Mouse (Mus musculus) neural tube, embryonic 12.5 days (tissue): ENCODE results near the gene Nynrin. TPM values are rescaled to one million over a fixed set of nuclear protein-coding genes. Genes with fewer than 3 reads are reported as not detected.
A peak's percentile ranks its signal among the peaks of the same experiment; 100 is the strongest.

Source experiments
- ATAC-seq: fragments of 200-750 bp; cut with Nextera tagmentation; 2 replicates; pipeline ENCODE4 v1.8.0; 2017; ENCODE audit warnings: low read depth, mild to moderate bottlenecking, moderate TSS enrichment, moderate library complexity; ENCODE audit not compliant: low FRiP score
- H3K27ac ChIP-seq: fragments of 300-500 bp; sonication (generic); 2 replicates; pipeline ENCODE4 v1.5.1; 2016
- H3K27me3 ChIP-seq: fragments of 300-500 bp; sonication (generic); replicated peaks from 2 replicates; pipeline ENCODE4 v1.6.1; 2016; ENCODE audit warnings: mild to moderate bottlenecking
- H3K36me3 ChIP-seq: fragments of 300-500 bp; sonication (generic); 2 replicates; pipeline ENCODE4 v1.6.1; 2016; ENCODE audit warnings: mild to moderate bottlenecking
- H3K4me1 ChIP-seq: fragments of 300-500 bp; sonication (generic); 2 replicates; pipeline ENCODE4 v1.6.1; 2016
- H3K4me2 ChIP-seq: fragments of 300-500 bp; sonication (generic); replicated peaks from 2 replicates; pipeline ENCODE4 v1.6.1; 2016; ENCODE audit warnings: mild to moderate bottlenecking
- H3K4me3 ChIP-seq: fragments of 300-500 bp; sonication (generic); 2 replicates; pipeline ENCODE4 v1.5.1; 2016
- H3K9ac ChIP-seq: fragments of 300-500 bp; sonication (generic); 2 replicates; pipeline ENCODE4 v1.6.1; 2016; ENCODE audit warnings: mild to moderate bottlenecking
- H3K9me3 ChIP-seq: fragments of 300-500 bp; sonication (generic); 2 replicates; pipeline ENCODE4 v1.6.1; 2016; ENCODE audit warnings: mild to moderate bottlenecking
- WGBS: fragments of 180-500 bp; shearing (Covaris S2); methylation state at CpG from one replicate; pipeline ENCODE4 v1.1.7; 2016; 5-methylcytosine and 5-hydroxymethylcytosine counted together
- polyA plus RNA-seq: library from polyadenylated mRNA; unstranded; fragments of >200 nt; fragmentation: Nextera tagmentation; extraction: Ambion mirVana; gene quantifications from 2 replicates; pipeline ENCODE4 v1.2.1, GENCODE M21; 2016

The Nynrin gene
- polyA plus RNA-seq, 1 experiment from 2014 or later = 21.5 TPM

DNA sequence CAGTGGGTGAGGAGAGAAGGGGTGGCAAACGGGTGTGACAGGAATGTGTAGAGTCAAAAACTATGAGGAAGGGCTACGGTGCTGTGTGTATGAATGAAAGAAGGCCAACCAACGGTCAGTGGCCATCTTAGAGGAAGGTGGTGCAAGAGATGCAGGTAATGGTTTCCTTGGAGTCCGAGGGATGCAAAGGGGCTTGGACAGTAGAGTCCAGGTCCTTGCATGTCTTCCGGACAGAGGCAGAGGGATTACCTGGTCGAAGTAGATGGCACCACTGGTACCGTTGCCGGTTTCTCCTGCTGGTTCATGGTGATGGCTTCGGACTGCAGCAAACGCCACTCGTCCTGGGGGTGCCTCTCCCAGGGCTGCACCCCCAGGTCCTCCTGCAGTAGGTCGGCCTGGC lies 29.9 kb downstream of the Nynrin start:
- peaks cover 23% of the 10 kb centered on the region for H3K36me3 ChIP-seq
- no peak overlapping the region for H3K27ac ChIP-seq
- peaks cover 26% of the 10 kb centered on the region for H3K4me1 ChIP-seq
- no peak for ATAC-seq
- no peaks in the 10 kb centered on the region for H3K9me3 ChIP-seq
- H3K27me3 ChIP-seq = no peaks in the 10 kb centered on the region
- H3K4me3 ChIP-seq = 0 out of 2 replicates have a peak overlapping the region, but pooled peaks have one; percentile 0
- WGBS = 89% methylated on average over 12 of the region's 12 CpGs
- no peak overlapping the region for H3K9ac ChIP-seq
- no peak overlapping the region for H3K4me2 ChIP-seq

DNA sequence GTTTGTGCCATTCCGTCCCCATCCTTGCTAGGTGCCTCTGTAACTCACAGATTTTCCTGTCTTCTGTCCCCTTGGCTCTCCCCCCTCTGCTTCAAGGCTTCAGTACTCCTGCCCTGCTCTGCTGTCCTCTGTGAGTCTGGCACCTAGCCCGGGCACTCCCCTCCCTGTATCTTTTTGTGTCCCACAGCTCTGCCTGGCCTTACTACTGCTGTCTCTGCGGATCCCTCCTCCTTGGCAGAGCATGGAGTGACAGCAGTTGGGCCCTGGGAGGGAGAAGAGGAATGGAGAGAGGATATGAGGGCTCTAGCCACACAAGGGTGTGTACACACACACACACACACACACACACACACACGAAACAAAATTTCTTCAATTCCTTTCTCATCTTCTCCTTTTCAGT lies 30.4 kb downstream of the Nynrin start, which contains the start of gene Cbln3:
TSS of gene Cbln3 (minus strand) at position 227 of the 400 bp plus-strand sequence.
- peak within 1 kb of the TSS; percentile 83 for H3K9ac ChIP-seq
- peak within 1 kb of the TSS; percentile 60 for H3K27ac ChIP-seq
- H3K4me3 ChIP-seq = peak within 1 kb of the TSS; percentile 73
- peak within 1 kb of the TSS; percentile 81 for H3K4me2 ChIP-seq
- H3K27me3 ChIP-seq = no peaks in the 10 kb centered on the region
- peak; percentile 48 for ATAC-seq
- WGBS = 41% methylated on average over 4 of the region's 4 CpGs
- no peaks in the 10 kb centered on the region for H3K9me3 ChIP-seq
- H3K36me3 ChIP-seq = peaks cover 28% of the 10 kb centered on the region
- peaks cover 26% of the 10 kb centered on the region for H3K4me1 ChIP-seq

DNA sequence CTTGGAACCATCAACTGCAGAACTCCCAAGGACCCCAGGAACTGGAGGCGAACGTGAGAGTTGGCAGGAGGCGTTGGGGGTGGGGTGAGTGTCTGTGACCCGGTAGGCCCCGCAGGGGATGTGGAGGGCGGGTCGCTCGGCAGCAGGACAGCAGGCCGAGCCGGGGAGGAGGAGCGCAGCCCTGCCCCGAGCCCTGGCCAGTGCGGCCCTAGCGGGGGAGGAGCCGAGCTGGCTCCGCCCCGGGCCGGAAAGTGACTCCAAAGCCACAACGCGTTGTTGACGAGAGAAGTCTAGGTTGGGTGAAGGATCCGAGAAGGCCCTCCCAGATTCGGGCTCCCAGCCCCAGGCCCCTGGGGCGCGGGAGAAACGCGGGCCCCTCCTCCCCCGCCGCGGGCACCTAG lies 30.9 kb downstream of the Nynrin start, which contains the start of gene Khnyn:
TSS of gene Khnyn (plus strand) at position 235 of the 401 bp plus-strand sequence.
- Histone ChIP-seq H3K4me2 (peak within 1 kb of the TSS; percentile 81), H3K9ac (peak within 1 kb of the TSS; percentile 83), H3K9me3 (no peaks in the 10 kb centered on the region), H3K36me3 (peaks cover 34% of the 10 kb centered on the region), H3K27ac (peak within 1 kb of the TSS; percentile 60), H3K27me3 (no peaks in the 10 kb centered on the region), H3K4me1 (peaks cover 26% of the 10 kb centered on the region), H3K4me3 (peak within 1 kb of the TSS; percentile 73)
- ATAC-seq = peak; percentile 94
- under 1% methylated on average over 30 of the region's 30 CpGs for WGBS

DNA sequence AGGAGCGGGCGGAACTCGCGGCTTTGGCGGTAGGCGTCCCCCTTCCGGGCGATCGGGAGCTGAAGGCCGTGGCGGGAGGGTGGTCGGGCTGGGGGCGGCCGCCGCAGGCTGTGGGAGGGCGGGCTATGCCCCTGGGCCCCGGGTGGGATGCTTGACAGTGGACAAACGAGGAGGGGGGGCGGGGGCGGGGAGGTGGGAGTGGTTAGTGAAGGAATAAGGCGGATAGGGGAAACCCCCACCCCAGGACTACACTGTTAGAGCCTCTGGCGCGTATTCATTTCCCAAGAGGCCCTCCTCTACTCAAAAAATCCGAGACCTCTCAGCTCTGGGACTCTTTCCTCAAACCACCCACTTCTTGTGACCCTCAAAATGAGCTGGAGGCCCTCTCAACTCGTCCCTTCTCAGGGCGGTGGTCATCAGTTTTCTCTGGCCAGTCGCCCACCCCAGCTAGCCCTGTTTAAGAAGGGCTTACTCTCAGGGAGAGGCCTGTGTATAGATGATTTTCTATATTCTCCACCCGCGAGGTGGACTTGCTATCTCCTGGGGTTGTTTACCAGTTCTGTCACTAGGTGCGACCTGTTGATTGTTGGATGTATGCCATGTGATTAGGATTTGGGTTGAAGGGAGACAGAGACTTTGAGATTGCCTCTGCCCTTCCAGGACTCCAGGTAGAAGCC lies 31.4 kb downstream of the Nynrin start:
- Histone ChIP-seq H3K4me1 (peaks cover 26% of the 10 kb centered on the region), H3K27ac (peak overlapping the region; percentile 60), H3K27me3 (no peaks in the 10 kb centered on the region), H3K9ac (peak overlapping the region; percentile 83), H3K4me2 (peak overlapping the region; percentile 81), H3K4me3 (peak overlapping the region; percentile 73), H3K36me3 (peaks cover 37% of the 10 kb centered on the region), H3K9me3 (no peaks in the 10 kb centered on the region)
- under 1% methylated on average over 24 of the region's 30 CpGs for WGBS
- ATAC-seq = peak; percentile 73

DNA sequence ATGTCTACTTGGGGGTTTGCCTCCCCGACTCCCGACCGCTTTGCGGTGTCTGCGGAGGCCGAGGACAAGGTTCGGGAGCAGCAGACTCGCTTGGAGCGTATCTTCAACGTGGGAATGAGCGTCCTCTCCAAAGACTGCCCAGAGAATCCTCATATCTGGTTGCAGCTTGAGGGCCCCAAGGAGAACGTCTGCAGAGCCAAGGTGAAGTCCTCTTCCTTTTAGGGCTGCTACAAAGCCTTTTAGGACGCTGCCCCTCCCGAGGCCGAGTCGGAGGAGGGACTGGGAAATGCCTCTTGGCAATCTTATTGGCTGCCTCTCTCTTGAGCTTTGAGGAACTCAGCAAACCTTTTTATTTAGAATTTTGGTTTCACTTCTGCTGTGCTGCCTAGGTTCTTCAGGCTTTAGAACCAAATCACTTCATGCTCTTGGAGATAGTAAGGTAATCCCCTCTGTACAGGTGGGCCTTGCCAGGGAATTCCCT lies 32.0 kb downstream of the Nynrin start:
- peak overlapping the region; percentile 83 for H3K9ac ChIP-seq
- no peak overlapping the region for H3K27ac ChIP-seq
- H3K4me3 ChIP-seq = peak overlapping the region; percentile 73
- H3K4me1 ChIP-seq = peaks cover 26% of the 10 kb centered on the region
- H3K36me3 ChIP-seq = peaks cover 38% of the 10 kb centered on the region
- 10% methylated on average over 16 of the region's 16 CpGs for WGBS
- no peaks in the 10 kb centered on the region for H3K9me3 ChIP-seq
- peak overlapping the region; percentile 81 for H3K4me2 ChIP-seq
- no peaks in the 10 kb centered on the region for H3K27me3 ChIP-seq
- ATAC-seq = no peak

DNA sequence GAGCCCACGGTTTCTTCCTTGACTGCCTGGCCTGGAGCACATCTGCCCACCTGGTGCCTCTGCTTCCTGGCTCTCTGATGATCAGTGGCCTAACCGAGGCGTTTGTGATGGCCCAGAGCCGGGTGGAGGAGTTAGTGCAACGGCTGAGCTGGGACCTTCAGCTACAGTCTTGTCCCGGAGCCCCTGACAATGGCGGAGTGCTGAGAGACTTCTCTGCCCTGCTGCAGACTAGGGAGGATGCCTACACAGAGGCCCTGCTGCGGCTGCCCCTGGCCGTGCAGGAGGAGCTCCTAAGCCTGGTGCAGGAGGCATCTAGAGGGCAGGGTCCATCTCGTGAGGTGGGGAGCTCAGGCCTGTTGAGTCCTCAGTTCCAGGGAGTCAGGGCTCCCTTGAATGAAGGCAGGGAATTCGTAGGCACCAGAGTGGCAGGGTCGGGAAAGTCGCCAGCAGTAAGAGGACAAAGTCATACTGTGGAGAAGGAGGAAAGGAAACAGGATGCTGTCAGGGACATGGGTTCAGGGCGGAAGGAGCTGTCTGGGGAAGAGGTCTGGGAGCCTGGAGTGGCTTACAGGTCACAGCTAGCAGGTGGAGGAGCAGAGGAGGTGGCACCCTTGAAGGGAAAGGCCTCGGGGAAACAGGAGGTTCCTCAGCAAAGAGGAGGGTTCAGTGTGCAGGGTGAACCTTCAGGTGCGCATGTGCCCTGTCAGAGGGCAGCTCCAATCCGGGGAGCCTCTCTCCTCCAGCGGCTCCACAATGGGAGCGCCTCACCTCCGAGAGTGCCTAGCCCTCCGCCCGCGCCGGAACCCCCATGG lies 33.0 kb downstream of the Nynrin start:
- peaks cover 26% of the 10 kb centered on the region for H3K4me1 ChIP-seq
- peaks cover 46% of the 10 kb centered on the region for H3K36me3 ChIP-seq

DNA sequence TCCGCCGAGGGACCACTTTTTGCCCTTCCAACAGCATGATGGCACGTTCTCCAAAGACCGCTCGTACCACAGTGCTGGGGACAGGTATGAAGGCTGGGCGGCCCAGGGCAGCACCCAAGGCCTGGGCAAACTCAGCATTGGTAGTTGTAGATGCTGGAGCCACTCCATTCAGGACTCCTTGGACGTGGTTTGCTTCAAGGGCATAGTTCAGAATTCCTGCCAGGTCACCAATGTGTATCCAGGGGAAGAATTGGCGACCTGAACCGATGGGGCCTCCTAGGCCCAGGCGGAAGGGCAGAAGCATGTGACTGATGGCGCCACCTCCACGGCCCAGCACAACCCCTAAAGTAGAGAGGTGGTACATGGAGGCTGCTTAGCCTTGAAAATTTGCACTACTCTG lies 43.9 kb downstream of the Nynrin start:
- 93% methylated on average over 12 of the region's 12 CpGs for WGBS

More for the DNA sequence above, 33.0 kb downstream of the Nynrin start:
- no peaks in the 10 kb centered on the region for H3K9me3 ChIP-seq
- H3K9ac ChIP-seq = 0 out of 2 replicates have a peak overlapping the region, but pooled peaks have one; percentile 13
- H3K27me3 ChIP-seq = no peaks in the 10 kb centered on the region
- no peak overlapping the region for H3K4me3 ChIP-seq
- H3K27ac ChIP-seq = no peak overlapping the region
- WGBS = 87% methylated on average over 24 of the region's 24 CpGs
- ATAC-seq = no peak
- peak overlapping the region; percentile 81; the same call in 1 of the 2 replicates for H3K4me2 ChIP-seq

DNA sequence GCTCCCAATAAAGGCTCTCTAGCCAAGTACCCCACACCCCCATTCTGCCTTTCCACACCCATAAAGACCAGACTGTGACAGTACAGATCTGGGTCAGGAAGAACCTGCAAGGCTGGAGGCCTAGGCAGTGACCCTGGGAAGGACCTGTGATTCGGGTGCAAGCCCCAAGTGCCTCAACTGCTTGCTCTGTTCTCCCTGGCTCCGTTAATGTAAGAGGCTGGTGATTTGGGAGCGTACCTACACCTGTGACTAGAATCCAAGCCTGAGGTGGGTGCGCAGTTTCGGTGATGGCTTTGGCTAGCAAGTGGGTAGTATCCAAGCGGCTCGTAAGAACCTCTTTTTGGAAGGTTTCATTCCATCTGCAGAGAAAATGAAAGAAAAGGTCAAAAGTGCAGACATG lies 45.1 kb downstream of the Nynrin start:
- Histone ChIP-seq H3K9me3 (no peaks in the 10 kb centered on the region), H3K4me2 (peak overlapping the region; percentile 70), H3K36me3 (peaks cover 41% of the 10 kb centered on the region), H3K4me3 (no peak overlapping the region), H3K9ac (0 out of 2 replicates have a peak overlapping the region, but pooled peaks have one; percentile 53), H3K4me1 (peaks cover 14% of the 10 kb centered on the region), H3K27ac (no peak overlapping the region), H3K27me3 (no peaks in the 10 kb centered on the region)
- no peak for ATAC-seq
- 89% methylated on average over 7 of the region's 7 CpGs for WGBS

More for the DNA sequence above, 43.9 kb downstream of the Nynrin start:
- Histone ChIP-seq H3K27ac (no peak overlapping the region), H3K4me2 (no peak overlapping the region), H3K36me3 (peaks cover 45% of the 10 kb centered on the region), H3K4me3 (no peak overlapping the region), H3K27me3 (no peaks in the 10 kb centered on the region), H3K9ac (no peak overlapping the region), H3K9me3 (no peaks in the 10 kb centered on the region), H3K4me1 (peaks cover 14% of the 10 kb centered on the region)
- ATAC-seq = no peak

DNA sequence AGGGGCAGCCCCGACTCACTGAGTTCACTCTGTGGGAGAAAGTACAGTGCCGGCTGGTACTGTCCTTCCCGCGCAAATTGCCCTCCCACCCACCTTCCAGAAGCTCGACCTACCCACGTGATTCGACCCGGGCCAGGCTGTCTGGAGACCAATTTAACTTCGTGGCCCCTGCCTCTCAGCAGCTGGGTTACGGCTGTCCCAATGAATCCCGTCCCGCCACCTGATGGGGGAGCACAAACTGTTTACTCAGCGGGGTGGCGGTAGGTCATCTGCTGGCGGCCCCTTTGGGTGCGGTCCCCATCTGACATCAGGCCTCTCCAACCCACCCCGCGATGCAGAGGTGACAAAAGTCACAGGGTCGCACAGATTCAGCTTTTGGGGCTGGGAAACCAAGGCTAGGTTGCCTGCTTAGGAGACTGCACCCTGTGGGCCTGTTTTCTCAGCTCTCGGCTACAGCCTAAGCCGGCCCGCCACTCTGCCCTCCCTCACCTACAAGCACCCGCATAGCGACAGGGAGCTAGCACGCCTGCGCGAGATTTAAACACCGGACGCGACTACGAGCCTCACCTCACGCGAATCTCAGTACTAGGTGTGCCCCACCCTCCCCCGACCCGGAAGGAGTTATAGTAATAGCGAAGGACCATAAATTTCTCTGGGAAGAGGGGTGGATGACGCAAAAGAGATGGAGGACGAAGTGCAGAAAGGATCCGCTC lies 46.0 kb downstream of the Nynrin start, which contains the start of gene Sdr39u1:
TSS of gene Sdr39u1 (minus strand) at position 593 of the 713 bp plus-strand sequence.
- 2% methylated on average over 39 of the region's 39 CpGs for WGBS
- no peaks in the 10 kb centered on the region for H3K9me3 ChIP-seq
- ATAC-seq = peak; percentile 95

DNA sequence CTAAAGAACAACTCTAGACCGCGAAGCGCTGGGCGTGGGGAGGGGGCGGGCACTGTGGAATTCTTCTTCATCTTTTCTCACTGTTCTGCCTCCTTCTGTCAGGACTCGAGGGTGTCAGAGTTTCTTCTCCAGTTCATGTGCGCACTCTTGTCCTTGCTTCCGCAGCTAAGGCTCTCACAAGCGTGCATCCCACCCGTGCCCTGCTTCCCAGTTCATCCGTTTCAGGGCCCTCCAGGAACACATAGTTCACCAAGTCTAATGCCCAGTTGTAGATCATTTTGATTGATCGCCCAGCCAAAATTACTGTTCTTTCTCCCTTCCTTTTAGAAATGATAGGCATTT lies 46.6 kb downstream of the Nynrin start:
- Histone ChIP-seq H3K36me3 (peaks cover 27% of the 10 kb centered on the region), H3K27ac (0 out of 2 replicates have a peak overlapping the region, but pooled peaks have one; percentile 4), H3K27me3 (no peaks in the 10 kb centered on the region), H3K4me1 (peaks cover 14% of the 10 kb centered on the region), H3K9me3 (no peaks in the 10 kb centered on the region), H3K4me2 (peak overlapping the region; percentile 70), H3K4me3 (peak overlapping the region; percentile 37), H3K9ac (peak overlapping the region; percentile 53)
- WGBS = 6% methylated on average over 12 of the region's 12 CpGs
- ATAC-seq = peak; percentile 48

More for the DNA sequence above, 46.0 kb downstream of the Nynrin start, which contains the start of gene Sdr39u1:
- H3K27ac ChIP-seq = 0 out of 2 replicates have a peak within 1 kb of the TSS, but pooled peaks have one; percentile 4
- no peaks in the 10 kb centered on the region for H3K27me3 ChIP-seq
- peaks cover 14% of the 10 kb centered on the region for H3K4me1 ChIP-seq
- H3K9ac ChIP-seq = peak within 1 kb of the TSS; percentile 53
- H3K36me3 ChIP-seq = peaks cover 32% of the 10 kb centered on the region
- H3K4me2 ChIP-seq = peak within 1 kb of the TSS; percentile 70
- H3K4me3 ChIP-seq = peak within 1 kb of the TSS; percentile 37

DNA sequence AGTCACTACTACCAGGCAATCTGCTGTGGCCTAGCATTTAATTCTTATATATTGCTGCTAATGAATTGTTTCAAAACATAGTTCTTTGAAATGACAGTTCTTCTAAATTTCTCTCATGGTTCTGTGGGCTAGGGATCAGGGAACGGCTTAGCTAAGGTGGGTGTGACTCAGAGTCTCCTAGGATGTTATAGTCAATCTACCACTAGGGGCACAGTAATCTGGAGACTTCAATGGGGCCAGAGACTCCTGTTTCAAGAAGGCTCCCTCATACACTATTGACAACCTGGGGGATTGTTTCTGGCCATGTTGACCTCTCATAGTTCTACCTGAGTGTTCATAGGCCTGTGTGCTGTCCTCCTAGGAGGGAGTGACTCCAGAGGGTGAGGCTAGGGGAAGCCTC lies 51.7 kb downstream of the Nynrin start:
- Histone ChIP-seq H3K9ac (no peak overlapping the region), H3K36me3 (no peaks in the 10 kb centered on the region), H3K9me3 (no peaks in the 10 kb centered on the region), H3K4me2 (no peak overlapping the region), H3K27me3 (no peaks in the 10 kb centered on the region), H3K4me3 (no peak overlapping the region), H3K4me1 (peaks cover 4% of the 10 kb centered on the region; the same call in 1 of the 2 replicates), H3K27ac (no peak overlapping the region)
- no peak for ATAC-seq
- 21% methylated on average over 1 of the region's 1 CpGs for WGBS
